Mouse (Mus musculus): ENCODE results near the gene Slc26a8. TPM values are rescaled to one million over a fixed set of nuclear protein-coding genes. Genes with fewer than 3 reads are reported as not detected.

Slc26a8 gene
- polyA plus RNA-seq, 1 experiment from 2014 or later, result 0.47 TPM

- 29% methylated on average over 1 of the region's 1 CpGs for WGBS
- Histone ChIP-seq H3K27ac (ENCODE audit: low read length) (no peak overlapping the region), H3K27me3 (ENCODE audit: control insufficient read depth, insufficient read depth, low read length) (no peaks in the 10 kb centered on the region), H3K36me3 (ENCODE audit: control insufficient read depth, insufficient read depth) (no peaks in the 10 kb centered on the region), H3K4me1 (ENCODE audit: control insufficient read depth, insufficient read depth, low read length) (peaks cover 34% of the 10 kb centered on the region), H3K9me3 (replicated peaks; ENCODE audit: control insufficient read depth, low read length) (no peaks in the 10 kb centered on the region), H3K9ac (ENCODE audit: low read length) (no peak overlapping the region), H3K4me3 (ENCODE audit: low read length) (no peak overlapping the region), H3K4me2 (ENCODE audit: low read depth, low read length) (no peak overlapping the region)
- no peak for ATAC-seq (replicated peaks; ENCODE audit: extremely low read depth, insufficient read depth, low FRiP score)
Measured at GRCm38 (mm10) chr17:28706697-28707096, 16.7 kb upstream of the Slc26a8 start.

- WGBS, result 30% methylated on average over 2 of the region's 2 CpGs
- no peak overlapping the region for H3K9ac ChIP-seq (ENCODE audit: low read length)
- ATAC-seq (replicated peaks; ENCODE audit: extremely low read depth, insufficient read depth, low FRiP score), result no peak
- H3K36me3 ChIP-seq (ENCODE audit: control insufficient read depth, insufficient read depth), result no peaks in the 10 kb centered on the region
- peaks cover 38% of the 10 kb centered on the region for H3K4me1 ChIP-seq (ENCODE audit: control insufficient read depth, insufficient read depth, low read length)
- peak overlapping the region; percentile 55 for H3K27ac ChIP-seq (ENCODE audit: low read length)
- no peaks in the 10 kb centered on the region for H3K9me3 ChIP-seq (replicated peaks; ENCODE audit: control insufficient read depth, low read length)
- H3K27me3 ChIP-seq (ENCODE audit: control insufficient read depth, insufficient read depth, low read length), result no peaks in the 10 kb centered on the region
- H3K4me2 ChIP-seq (ENCODE audit: low read depth, low read length), result no peak overlapping the region
- H3K4me3 ChIP-seq (ENCODE audit: low read length), result no peak overlapping the region
Measured at GRCm38 (mm10) chr17:28702646-28703045, 12.6 kb upstream of the Slc26a8 start.

GRCm38 (mm10) chr17:28701737-28702136, 11.7 kb upstream of the Slc26a8 start:
- ATAC-seq (replicated peaks; ENCODE audit: extremely low read depth, insufficient read depth, low FRiP score), result no peak
- Histone ChIP-seq H3K4me3 (ENCODE audit: low read length) (no peak overlapping the region), H3K27me3 (ENCODE audit: control insufficient read depth, insufficient read depth, low read length) (no peaks in the 10 kb centered on the region), H3K9me3 (replicated peaks; ENCODE audit: control insufficient read depth, low read length) (no peaks in the 10 kb centered on the region), H3K36me3 (ENCODE audit: control insufficient read depth, insufficient read depth) (no peaks in the 10 kb centered on the region), H3K4me2 (ENCODE audit: low read depth, low read length) (no peak overlapping the region), H3K27ac (ENCODE audit: low read length) (0 out of 2 replicates have a peak overlapping the region, but pooled peaks have one; percentile 7), H3K4me1 (ENCODE audit: control insufficient read depth, insufficient read depth, low read length) (peaks cover 43% of the 10 kb centered on the region), H3K9ac (ENCODE audit: low read length) (no peak overlapping the region)
- 72% methylated on average over 3 of the region's 3 CpGs for WGBS

- H3K36me3 ChIP-seq (ENCODE audit: control insufficient read depth, insufficient read depth), result no peaks in the 10 kb centered on the region
- 83% methylated on average over 4 of the region's 4 CpGs for WGBS
- no peaks in the 10 kb centered on the region for H3K27me3 ChIP-seq (ENCODE audit: control insufficient read depth, insufficient read depth, low read length)
- no peak overlapping the region for H3K9ac ChIP-seq (ENCODE audit: low read length)
- no peak overlapping the region for H3K4me2 ChIP-seq (ENCODE audit: low read depth, low read length)
- H3K9me3 ChIP-seq (replicated peaks; ENCODE audit: control insufficient read depth, low read length), result no peaks in the 10 kb centered on the region
- H3K27ac ChIP-seq (ENCODE audit: low read length), result no peak overlapping the region
- no peak overlapping the region for H3K4me3 ChIP-seq (ENCODE audit: low read length)
- no peak for ATAC-seq (replicated peaks; ENCODE audit: extremely low read depth, insufficient read depth, low FRiP score)
- peaks cover 46% of the 10 kb centered on the region for H3K4me1 ChIP-seq (ENCODE audit: control insufficient read depth, insufficient read depth, low read length)
Measured at GRCm38 (mm10) chr17:28701171-28701570, 11.1 kb upstream of the Slc26a8 start.

GRCm38 (mm10) chr17:28699789-28700188, 9.8 kb upstream of the Slc26a8 start:
- no peak overlapping the region for H3K4me3 ChIP-seq (ENCODE audit: low read length)
- no peak overlapping the region for H3K4me2 ChIP-seq (ENCODE audit: low read depth, low read length)
- H3K4me1 ChIP-seq (ENCODE audit: control insufficient read depth, insufficient read depth, low read length), result peaks cover 51% of the 10 kb centered on the region
- H3K9ac ChIP-seq (ENCODE audit: low read length), result no peak overlapping the region
- no peaks in the 10 kb centered on the region for H3K9me3 ChIP-seq (replicated peaks; ENCODE audit: control insufficient read depth, low read length)
- H3K27ac ChIP-seq (ENCODE audit: low read length), result no peak overlapping the region
- 73% methylated on average over 7 of the region's 7 CpGs for WGBS
- no peaks in the 10 kb centered on the region for H3K36me3 ChIP-seq (ENCODE audit: control insufficient read depth, insufficient read depth)
- H3K27me3 ChIP-seq (ENCODE audit: control insufficient read depth, insufficient read depth, low read length), result no peaks in the 10 kb centered on the region
- ATAC-seq (replicated peaks; ENCODE audit: extremely low read depth, insufficient read depth, low FRiP score), result no peak

GRCm38 (mm10) chr17:28698672-28699071, 8.6 kb upstream of the Slc26a8 start:
- Histone ChIP-seq H3K9me3 (replicated peaks; ENCODE audit: control insufficient read depth, low read length) (no peaks in the 10 kb centered on the region), H3K27me3 (ENCODE audit: control insufficient read depth, insufficient read depth, low read length) (no peaks in the 10 kb centered on the region), H3K9ac (ENCODE audit: low read length) (no peak overlapping the region), H3K4me2 (ENCODE audit: low read depth, low read length) (no peak overlapping the region), H3K27ac (ENCODE audit: low read length) (no peak overlapping the region), H3K4me1 (ENCODE audit: control insufficient read depth, insufficient read depth, low read length) (peaks cover 52% of the 10 kb centered on the region), H3K36me3 (ENCODE audit: control insufficient read depth, insufficient read depth) (no peaks in the 10 kb centered on the region), H3K4me3 (ENCODE audit: low read length) (no peak overlapping the region)
- ATAC-seq (replicated peaks; ENCODE audit: extremely low read depth, insufficient read depth, low FRiP score), result no peak
- WGBS, result 71% methylated on average over 2 of the region's 2 CpGs

- Histone ChIP-seq H3K4me1 (ENCODE audit: control insufficient read depth, insufficient read depth, low read length) (peaks cover 56% of the 10 kb centered on the region), H3K9me3 (replicated peaks; ENCODE audit: control insufficient read depth, low read length) (no peaks in the 10 kb centered on the region), H3K36me3 (ENCODE audit: control insufficient read depth, insufficient read depth) (no peaks in the 10 kb centered on the region), H3K27me3 (ENCODE audit: control insufficient read depth, insufficient read depth, low read length) (no peaks in the 10 kb centered on the region), H3K9ac (ENCODE audit: low read length) (no peak overlapping the region), H3K4me3 (ENCODE audit: low read length) (no peak overlapping the region), H3K27ac (ENCODE audit: low read length) (no peak overlapping the region), H3K4me2 (ENCODE audit: low read depth, low read length) (no peak overlapping the region)
- no peak for ATAC-seq (replicated peaks; ENCODE audit: extremely low read depth, insufficient read depth, low FRiP score)
- WGBS, result 66% methylated on average over 4 of the region's 4 CpGs
Measured at GRCm38 (mm10) chr17:28698245-28698644, 8.2 kb upstream of the Slc26a8 start.

GRCm38 (mm10) chr17:28697290-28698195, 7.5 kb upstream of the Slc26a8 start:
- no peaks in the 10 kb centered on the region for H3K9me3 ChIP-seq (replicated peaks; ENCODE audit: control insufficient read depth, low read length)
- no peaks in the 10 kb centered on the region for H3K36me3 ChIP-seq (ENCODE audit: control insufficient read depth, insufficient read depth)
- H3K4me2 ChIP-seq (ENCODE audit: low read depth, low read length), result no peak overlapping the region
- ATAC-seq (replicated peaks; ENCODE audit: extremely low read depth, insufficient read depth, low FRiP score), result no peak; the same call in 1 of the 2 replicates
- 54% methylated on average over 13 of the region's 13 CpGs for WGBS
- peak overlapping the region; percentile 37; the same call in 1 of the 2 replicates for H3K27ac ChIP-seq (ENCODE audit: low read length)
- no peaks in the 10 kb centered on the region for H3K27me3 ChIP-seq (ENCODE audit: control insufficient read depth, insufficient read depth, low read length)
- no peak overlapping the region for H3K9ac ChIP-seq (ENCODE audit: low read length)
- no peak overlapping the region for H3K4me3 ChIP-seq (ENCODE audit: low read length)
- H3K4me1 ChIP-seq (ENCODE audit: control insufficient read depth, insufficient read depth, low read length), result peaks cover 54% of the 10 kb centered on the region

- Histone ChIP-seq H3K9ac (ENCODE audit: low read length) (no peak overlapping the region), H3K36me3 (ENCODE audit: control insufficient read depth, insufficient read depth) (no peaks in the 10 kb centered on the region), H3K9me3 (replicated peaks; ENCODE audit: control insufficient read depth, low read length) (no peaks in the 10 kb centered on the region), H3K27ac (ENCODE audit: low read length) (no peak overlapping the region), H3K4me2 (ENCODE audit: low read depth, low read length) (no peak overlapping the region), H3K4me3 (ENCODE audit: low read length) (no peak overlapping the region), H3K27me3 (ENCODE audit: control insufficient read depth, insufficient read depth, low read length) (no peaks in the 10 kb centered on the region), H3K4me1 (ENCODE audit: control insufficient read depth, insufficient read depth, low read length) (peaks cover 47% of the 10 kb centered on the region)
- WGBS, result 43% methylated on average over 2 of the region's 2 CpGs
- ATAC-seq (replicated peaks; ENCODE audit: extremely low read depth, insufficient read depth, low FRiP score), result no peak
Measured at GRCm38 (mm10) chr17:28696641-28697040, 6.6 kb upstream of the Slc26a8 start.
